Mouse (Mus musculus) spleen, adult 2 months (tissue): Measurements from ENCODE around the gene Mybpc3.

Experiments used
- CTCF ChIP-seq: fragments of 200-500 bp; IDR thresholded peaks from 2 replicates; pipeline ENCODE4 v1.5.1; 2011; ENCODE audit warnings: mild to moderate bottlenecking, inconsistent platforms; ENCODE audit not compliant: insufficient read depth, insufficient read length, insufficient replicate concordance; ENCODE audit errors: extremely low read depth
- POLR2A ChIP-seq: fragments of 200-500 bp; IDR thresholded peaks from 2 replicates; pipeline ENCODE4 v1.6.1; 2011; ENCODE audit warnings: low read depth, low read length, inconsistent platforms

- TF ChIP-seq CTCF (no peak), POLR2A (no peak)
These were observed 19.8 kb upstream of the Mybpc3 start for GRCm38 (mm10) chr2:91098156-91098555.
